ENCODE assay signal across 18 mouse cellular contexts in the genomic region with DNA sequence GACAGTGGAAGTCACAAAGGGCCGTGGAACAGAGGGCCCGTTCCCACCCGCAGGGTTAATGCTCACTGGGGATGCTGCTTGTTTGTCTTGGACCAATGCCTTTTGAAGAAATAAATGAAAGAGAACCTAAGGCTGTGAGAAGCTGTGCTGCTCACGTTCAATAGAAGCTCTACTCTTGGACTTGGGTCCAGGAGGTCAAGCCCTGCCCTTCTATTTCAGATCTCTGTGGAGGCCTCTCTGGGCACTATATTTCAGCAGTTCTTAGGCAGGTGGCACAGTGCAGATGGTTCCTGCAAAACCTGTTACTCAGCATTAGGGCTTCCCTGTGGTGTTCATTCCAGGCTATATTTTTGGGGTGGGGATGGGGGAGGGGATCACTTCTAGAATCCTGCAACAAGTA.
A peak's percentile ranks its signal among the peaks of the same experiment; 100 is the strongest.
DNase-seq lines count a peak whose midpoint lies in the region; ATAC-seq and TF ChIP-seq lines count a peak whose summit lies in the region.
"Had no signal": no experiment of that assay in that cellular context is flagged by ENCODE, and none has a peak within 500 bp of the region (broad histone marks: within the 10 kb centered on the region; RNA-seq: fewer than 3 reads in every experiment).

No protein-coding gene starts in this region.

- H3K4me2 ChIP-seq in embryonic facial prominence, embryonic 14.5 days (ENCODE audit: low read depth, low read length) = no peak overlapping the region
- no peak overlapping the region for H3K4me2 ChIP-seq in kidney, embryonic 14.5 days (replicated peaks; ENCODE audit: low read depth, low read length)
- H3K4me2 ChIP-seq: limb, embryonic 15.5 days; midbrain, embryonic 13.5 days; neural tube, embryonic 13.5 days had no signal

- no peak for TF ChIP-seq CTCF in kidney, adult 2 months (conservative IDR thresholded peaks at IDR 0.05; ENCODE audit: insufficient read depth, insufficient read length, low read depth, low read length)

- DNase-seq in embryonic facial prominence, embryonic 14.5 days (ENCODE audit: low spot score) = no peak
- no peak for DNase-seq in embryonic facial prominence, embryonic 10.5 days (ENCODE audit: low spot score)
- DNase-seq in kidney, adult 2 months = peak; percentile 82
- DNase-seq in kidney, postnatal 36 days = peak; percentile 59 to 63
- DNase-seq in left cerebral cortex, postnatal 36 days (ENCODE audit: low spot score in 2 of 2) = no peak
- no peak for DNase-seq in left cerebral cortex, postnatal 10 days (ENCODE audit: extremely low spot score in 1 of 2, low spot score in 2 of 2)
- DNase-seq in lung, postnatal 36 days = no peak
- DNase-seq: adrenal gland, adult 2 months; cerebellum, adult 9-10 months; gastrocnemius, postnatal 25 days; thymus, postnatal 36 days had no signal

- H3K9me3 ChIP-seq in embryonic facial prominence, embryonic 14.5 days (ENCODE audit: control insufficient read depth, low read length) = no peaks in the 10 kb centered on the region
- no peaks in the 10 kb centered on the region for H3K9me3 ChIP-seq in embryonic facial prominence, embryonic 10.5 days
- no peaks in the 10 kb centered on the region for H3K9me3 ChIP-seq in kidney, embryonic 14.5 days (ENCODE audit: control insufficient read depth, low read length)
- H3K9me3 ChIP-seq: limb, embryonic 15.5 days; midbrain, embryonic 13.5 days; neural tube, embryonic 13.5 days had no signal

- H3K4me1 ChIP-seq in embryonic facial prominence, embryonic 14.5 days (ENCODE audit: control insufficient read depth, insufficient read depth, low read length) = 0 out of 2 replicates have a peak, but pooled peaks cover 9% of the 10 kb centered on the region
- H3K4me1 ChIP-seq in embryonic facial prominence, embryonic 10.5 days = peaks cover 33% of the 10 kb centered on the region
- H3K4me1 ChIP-seq in kidney, adult 2 months (ENCODE audit: control insufficient read depth, insufficient read depth, low read length) = peaks cover 13% of the 10 kb centered on the region
- 0 out of 2 replicates have a peak, but pooled peaks cover 9% of the 10 kb centered on the region for H3K4me1 ChIP-seq in kidney, embryonic 14.5 days (ENCODE audit: control insufficient read depth, insufficient read depth, low read length)
- H3K4me1 ChIP-seq: midbrain, embryonic 13.5 days had no signal

- H3K4me3 ChIP-seq in embryonic facial prominence, embryonic 14.5 days (ENCODE audit: low read depth, low read length) = no peak overlapping the region
- H3K4me3 ChIP-seq in embryonic facial prominence, embryonic 10.5 days = no peak overlapping the region
- no peak overlapping the region for H3K4me3 ChIP-seq in kidney, adult 2 months (ENCODE audit: insufficient read depth, low read depth, low read length)
- no peak overlapping the region for H3K4me3 ChIP-seq in kidney, embryonic 14.5 days (ENCODE audit: low read length)
- H3K4me3 ChIP-seq: erythroblast, embryonic 14.5 days; limb, embryonic 15.5 days; midbrain, embryonic 13.5 days; neural tube, embryonic 13.5 days had no signal

- intact Hi-C loops in left cerebral cortex, postnatal 36 days (cut with DNase I) = no loop called here
- intact Hi-C loops in left cerebral cortex, postnatal 10 days (cut with DNase I) = no loop called here

- no peaks in the 10 kb centered on the region for H3K36me3 ChIP-seq in embryonic facial prominence, embryonic 14.5 days (ENCODE audit: control insufficient read depth, insufficient read depth, low read length)
- H3K36me3 ChIP-seq in embryonic facial prominence, embryonic 10.5 days (replicated peaks) = no peaks in the 10 kb centered on the region
- no peaks in the 10 kb centered on the region for H3K36me3 ChIP-seq in kidney, adult 2 months (ENCODE audit: control insufficient read depth, insufficient read depth, low read length)
- no peaks in the 10 kb centered on the region for H3K36me3 ChIP-seq in kidney, embryonic 14.5 days (ENCODE audit: control insufficient read depth, insufficient read depth, low read length)
- H3K36me3 ChIP-seq: limb, embryonic 15.5 days; midbrain, embryonic 13.5 days; neural tube, embryonic 13.5 days had no signal

- ATAC-seq in embryonic facial prominence, embryonic 14.5 days (ENCODE audit: low read depth) = 0 out of 2 replicates have a peak, but pooled peaks have one; percentile 18
- no peak for ATAC-seq in kidney, embryonic 14.5 days (ENCODE audit: low FRiP score, low TSS enrichment)
- ATAC-seq: forebrain, embryonic 14.5 days; hindbrain, embryonic 16.5 days; midbrain, embryonic 13.5 days had no signal

- H3K27me3 ChIP-seq in embryonic facial prominence, embryonic 14.5 days (replicated peaks; ENCODE audit: control insufficient read depth, insufficient read depth, low read length) = no peaks in the 10 kb centered on the region
- no peaks in the 10 kb centered on the region for H3K27me3 ChIP-seq in embryonic facial prominence, embryonic 10.5 days (replicated peaks; ENCODE audit: low read depth, poor library complexity, severe bottlenecking)
- H3K27me3 ChIP-seq in kidney, adult 2 months (replicated peaks; ENCODE audit: control insufficient read depth, insufficient read depth, low read length) = no peaks in the 10 kb centered on the region
- no peaks in the 10 kb centered on the region for H3K27me3 ChIP-seq in kidney, embryonic 14.5 days (ENCODE audit: control insufficient read depth, insufficient read depth, low read length)
- H3K27me3 ChIP-seq: limb, embryonic 15.5 days; neural tube, embryonic 13.5 days had no signal

- 71% methylated on average over 4 of the region's 4 CpGs for WGBS in embryonic facial prominence, embryonic 14.5 days
- WGBS in embryonic facial prominence, embryonic 10.5 days = 82% methylated on average over 4 of the region's 4 CpGs
- WGBS in kidney, adult 2 months = 35% methylated on average over 4 of the region's 4 CpGs
- 41% methylated on average over 4 of the region's 4 CpGs for WGBS in kidney, embryonic 14.5 days

- TF ChIP-seq POLR2A in kidney, adult 2 months (IDR thresholded peaks at IDR 0.05; ENCODE audit: low read depth, low read length) = no peak

- no peak overlapping the region for H3K9ac ChIP-seq in embryonic facial prominence, embryonic 14.5 days (ENCODE audit: low read depth, low read length)
- no peak overlapping the region for H3K9ac ChIP-seq in kidney, embryonic 14.5 days (ENCODE audit: low read depth, low read length)
- H3K9ac ChIP-seq: limb, embryonic 15.5 days; midbrain, embryonic 13.5 days; neural tube, embryonic 13.5 days had no signal

- no peak overlapping the region for H3K27ac ChIP-seq in embryonic facial prominence, embryonic 14.5 days (replicated peaks; ENCODE audit: low read depth, low read length)
- H3K27ac ChIP-seq in embryonic facial prominence, embryonic 10.5 days (replicated peaks) = no peak overlapping the region
- no peak overlapping the region for H3K27ac ChIP-seq in kidney, adult 2 months (ENCODE audit: insufficient read depth, low read depth, low read length)
- H3K27ac ChIP-seq in kidney, embryonic 14.5 days (ENCODE audit: low read depth, low read length) = no peak overlapping the region
- H3K27ac ChIP-seq: limb, embryonic 15.5 days; midbrain, embryonic 13.5 days; neural tube, embryonic 13.5 days had no signal

Comparison
In these comparisons a context has a peak if more than half of its experiments do, and no peak if none do; other contexts are left out.
1. DNase-seq: peak in kidney, adult 2 months (single experiment) and kidney, postnatal 36 days (2 of 2); none in embryonic facial prominence, embryonic 14.5 days (single experiment), embryonic facial prominence, embryonic 10.5 days (single experiment), left cerebral cortex, postnatal 36 days (0 of 2), left cerebral cortex, postnatal 10 days (0 of 2) and lung, postnatal 36 days (single experiment).